Mouse (Mus musculus) MEL (cell line): Measurements from ENCODE around the gene Ebf3.

Experiments
- BHLHE40 ChIP-seq: IDR thresholded peaks from 2 replicates; pipeline ENCODE4 v1.6.1; 2012; ENCODE audit warnings: low read depth, mild to moderate bottlenecking, inconsistent platforms, low read length, improper control_type of control experiment, borderline replicate concordance
- CTCF ChIP-seq, 3 experiments: IDR thresholded peaks in 2 of 3; conservative IDR thresholded peaks in 1 of 3; 2 replicates each; pipeline ENCODE4 v1.5.1; 2011 to 2012; ENCODE audit warnings: low read length in 3 of 3, low read depth in 2 of 3, mild to moderate bottlenecking in 2 of 3, improper control_type of control experiment in 1 of 3, inconsistent platforms in 1 of 3, mixed read lengths in 1 of 3, moderate library complexity in 1 of 3; ENCODE audit not compliant: control insufficient read depth in 1 of 3, insufficient read depth in 1 of 3, poor library complexity in 1 of 3, severe bottlenecking in 1 of 3
- EP300 ChIP-seq, 2 experiments: IDR thresholded peaks; 2 replicates each; pipeline ENCODE4 v1.6.1; 2011; ENCODE audit warnings: improper control_type of control experiment in 2 of 2, low read length in 2 of 2, low read depth in 1 of 2, mild to moderate bottlenecking in 1 of 2
- HCFC1 ChIP-seq: IDR thresholded peaks from 2 replicates; pipeline ENCODE4 v1.6.1; 2012; ENCODE audit warnings: low read depth, mild to moderate bottlenecking, inconsistent platforms, low read length, improper control_type of control experiment, moderate library complexity
- MAFK ChIP-seq: IDR thresholded peaks from 2 replicates; pipeline ENCODE4 v1.6.1; 2011; ENCODE audit warnings: low read depth, mild to moderate bottlenecking, low read length, improper control_type of control experiment, borderline replicate concordance
- POLR2A ChIP-seq, 2 experiments: IDR thresholded peaks; 2 replicates each; pipeline ENCODE4 v1.6.1; 2011 to 2012; ENCODE audit warnings: low read length in 2 of 2, mild to moderate bottlenecking in 2 of 2, control low read depth in 1 of 2, improper control_type of control experiment in 1 of 2, low read depth in 1 of 2, moderate library complexity in 1 of 2; ENCODE audit not compliant: control insufficient read depth in 1 of 2, insufficient read depth in 1 of 2, poor library complexity in 1 of 2
- POLR2AphosphoS2 ChIP-seq: IDR thresholded peaks from 2 replicates; pipeline ENCODE4 v1.6.1; 2011; ENCODE audit warnings: low read length, improper control_type of control experiment
- ZKSCAN1 ChIP-seq: IDR thresholded peaks from 2 replicates; pipeline ENCODE4 v1.6.1; 2012; ENCODE audit warnings: low read depth, mild to moderate bottlenecking, inconsistent platforms, low read length, improper control_type of control experiment, moderate library complexity
- ZNF384 ChIP-seq: IDR thresholded peaks from 2 replicates; pipeline ENCODE4 v1.6.1; 2012; ENCODE audit warnings: low read depth, mild to moderate bottlenecking, inconsistent platforms, low read length, improper control_type of control experiment

DNA sequence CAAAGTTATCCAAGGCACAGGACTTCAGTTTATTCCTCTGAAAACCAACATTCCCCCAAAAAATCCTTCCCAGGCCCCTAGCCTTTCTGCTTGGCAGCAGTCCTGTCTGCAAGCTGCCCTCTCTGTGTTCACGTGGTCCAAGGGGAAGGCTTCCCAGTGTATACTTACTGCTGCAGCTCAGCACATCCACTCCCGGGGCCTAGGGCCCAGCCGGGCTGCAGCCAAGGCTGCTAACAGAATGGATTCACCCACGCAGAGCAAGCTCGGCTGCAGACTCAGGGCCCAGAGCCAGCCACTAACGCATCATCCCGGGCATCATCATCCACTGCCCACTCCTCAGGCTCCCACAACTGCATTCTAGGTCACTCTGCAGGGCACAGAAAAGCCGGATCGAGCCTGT is 46.8 kb downstream of the Ebf3 start:
- TF ChIP-seq MAFK (no peak), EP300 (IDR thresholded peaks at IDR 0.05; ENCODE audit: low read depth in 1 of 2, low read length in 2 of 2) (no peak), ZNF384 (no peak), CTCF (IDR thresholded peaks at IDR 0.05 in 2 of 3, conservative IDR thresholded peaks at IDR 0.05 in 1 of 3; ENCODE audit: control insufficient read depth in 1 of 3, insufficient read depth in 1 of 3, low read depth in 2 of 3, low read length in 3 of 3, poor library complexity in 1 of 3, severe bottlenecking in 1 of 3) (no peak), BHLHE40 (no peak), HCFC1 (no peak), POLR2A (IDR thresholded peaks at IDR 0.05; ENCODE audit: control insufficient read depth in 1 of 2, insufficient read depth in 1 of 2, low read depth in 1 of 2, low read length in 2 of 2, poor library complexity in 1 of 2) (no peak), POLR2AphosphoS2 (no peak), ZKSCAN1 (no peak)
